Mouse (Mus musculus): ENCODE results near the gene Rbbp4. TPM values are rescaled to one million over a fixed set of nuclear protein-coding genes. Genes with fewer than 3 reads are reported as not detected.

Rbbp4 gene
- polyA plus RNA-seq, 1 experiment from 2014 or later, result 430 TPM

DNA sequence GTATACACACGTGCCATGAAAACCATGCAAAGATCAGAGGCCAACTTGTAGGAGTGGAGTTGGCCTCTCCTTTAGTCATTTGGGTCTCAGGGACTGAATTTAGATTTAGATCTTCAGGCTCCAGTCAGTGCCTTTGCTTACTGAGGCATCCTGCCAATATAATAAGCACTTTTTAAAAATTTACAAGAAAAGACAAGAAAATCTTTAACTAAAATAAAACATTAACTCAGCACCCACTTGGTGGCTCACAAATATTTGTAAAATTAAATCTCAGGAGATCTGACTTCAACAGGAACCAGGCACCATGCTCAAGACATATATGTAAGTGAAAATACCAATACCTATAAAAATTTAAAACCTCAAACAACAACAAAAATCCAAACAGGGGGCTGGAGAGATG, 14.3 kb downstream of the Rbbp4 start:
- H3K36me3 ChIP-seq, result peaks cover 94% of the 10 kb centered on the region
- no peaks in the 10 kb centered on the region for H3K27me3 ChIP-seq
- H3K9me3 ChIP-seq (replicated peaks), result no peaks in the 10 kb centered on the region
- no peak for ATAC-seq (replicated peaks; ENCODE audit: low FRiP score)
- H3K4me3 ChIP-seq (replicated peaks), result no peak overlapping the region
- WGBS, result 73% methylated on average over 1 of the region's 1 CpGs
- no peak overlapping the region for H3K4me2 ChIP-seq
- no peak overlapping the region for H3K27ac ChIP-seq
- H3K4me1 ChIP-seq, result no peaks in the 10 kb centered on the region
- no peak overlapping the region for H3K9ac ChIP-seq

DNA sequence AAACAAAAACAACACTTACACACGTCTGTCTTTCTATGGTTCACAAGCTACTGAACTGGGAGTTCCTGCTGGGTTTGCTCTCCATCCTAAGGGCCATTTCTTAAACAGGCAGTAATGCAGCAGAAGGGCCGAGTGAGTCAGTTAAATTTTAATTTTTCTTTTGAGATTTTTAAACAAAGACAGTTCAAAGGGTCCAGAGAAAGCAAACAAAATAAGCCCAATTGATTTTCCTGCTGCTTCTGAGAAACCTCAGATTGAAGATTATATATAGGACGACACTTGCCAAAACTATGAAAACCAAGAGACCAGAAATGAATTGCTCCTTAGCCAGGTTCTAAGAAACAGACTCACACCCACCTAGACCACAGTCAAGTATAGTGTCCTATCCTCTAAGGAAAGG, 21.3 kb downstream of the Rbbp4 start:
- no peaks in the 10 kb centered on the region for H3K4me1 ChIP-seq
- H3K4me3 ChIP-seq (replicated peaks), result no peak overlapping the region
- H3K27ac ChIP-seq, result no peak overlapping the region
- ATAC-seq (replicated peaks; ENCODE audit: low FRiP score), result no peak
- 82% methylated on average over 3 of the region's 3 CpGs for WGBS
- no peak overlapping the region for H3K9ac ChIP-seq
- H3K27me3 ChIP-seq, result no peaks in the 10 kb centered on the region
- H3K36me3 ChIP-seq, result peaks cover 97% of the 10 kb centered on the region
- H3K4me2 ChIP-seq, result no peak overlapping the region
- no peaks in the 10 kb centered on the region for H3K9me3 ChIP-seq (replicated peaks)

DNA sequence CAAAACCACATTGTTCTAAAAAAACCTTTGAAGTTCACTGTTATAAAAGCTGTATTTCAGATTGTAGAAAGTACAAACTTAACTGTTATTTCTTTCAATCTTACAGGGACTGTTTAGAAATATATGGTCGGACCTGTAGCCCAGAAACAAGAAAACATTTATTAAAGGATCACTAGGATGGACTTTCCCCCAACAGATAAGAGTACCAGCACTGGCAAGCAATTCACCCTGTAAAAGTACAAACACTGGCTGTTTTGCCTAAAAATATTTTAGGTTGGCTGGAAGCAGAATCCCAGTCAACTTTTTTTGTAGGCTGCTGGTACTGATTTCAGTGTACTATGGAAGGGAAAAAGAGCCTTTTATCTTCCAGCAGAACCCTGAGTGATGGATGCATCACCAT, 27.2 kb downstream of the Rbbp4 start:
- 92% methylated on average over 1 of the region's 1 CpGs for WGBS
- Histone ChIP-seq H3K4me1 (0 out of 2 replicates have a peak, but pooled peaks cover 2% of the 10 kb centered on the region), H3K27me3 (no peaks in the 10 kb centered on the region), H3K4me2 (no peak overlapping the region), H3K9me3 (replicated peaks) (no peaks in the 10 kb centered on the region), H3K9ac (no peak overlapping the region), H3K4me3 (replicated peaks) (no peak overlapping the region), H3K36me3 (peaks cover 75% of the 10 kb centered on the region), H3K27ac (no peak overlapping the region)
- no peak for ATAC-seq (replicated peaks; ENCODE audit: low FRiP score)

DNA sequence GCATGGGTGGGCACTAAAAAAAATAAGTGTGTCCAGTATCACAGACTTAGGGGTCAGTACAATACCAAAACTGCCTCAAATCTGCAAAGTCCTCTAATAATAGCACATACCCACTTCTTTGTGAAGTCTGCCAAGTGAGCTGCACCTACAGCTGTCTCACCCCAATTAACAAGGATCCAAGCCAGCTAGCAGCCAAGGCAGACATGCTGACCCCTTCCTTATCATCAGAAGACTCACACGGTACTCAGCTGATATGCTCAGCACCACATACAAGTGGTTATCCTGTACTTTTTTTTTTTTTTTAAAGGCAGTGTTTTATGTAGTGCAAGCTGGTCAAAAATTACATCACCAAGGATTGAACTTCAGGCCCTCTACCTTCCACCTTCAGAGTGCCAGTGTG, 30.9 kb downstream of the Rbbp4 start:
- H3K4me1 ChIP-seq, result peaks cover 4% of the 10 kb centered on the region; the same call in 1 of the 2 replicates

DNA sequence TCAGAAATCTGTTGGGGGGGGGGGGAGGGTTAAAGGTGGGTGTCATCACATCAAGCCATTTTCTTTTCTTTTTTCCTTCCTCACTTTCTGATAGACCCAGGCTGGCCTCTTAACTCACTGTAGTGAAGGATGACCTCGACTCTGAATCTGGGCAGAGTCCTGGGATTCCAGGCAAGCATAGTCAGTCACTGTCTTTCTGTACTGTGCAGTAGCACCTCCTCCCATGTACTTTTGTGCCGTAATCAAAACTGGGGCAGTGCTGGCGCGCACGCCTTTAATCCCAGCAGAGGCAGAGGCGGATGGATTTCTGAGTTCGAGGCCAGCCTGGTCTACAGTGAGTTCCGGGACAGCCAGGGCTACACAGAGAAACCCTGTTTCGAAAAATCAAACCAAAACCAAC, 31.4 kb downstream of the Rbbp4 start:
- no peak for ATAC-seq (replicated peaks; ENCODE audit: low FRiP score)
- peaks cover 7% of the 10 kb centered on the region; the same call in 1 of the 2 replicates for H3K4me1 ChIP-seq
- H3K4me3 ChIP-seq (replicated peaks), result no peak overlapping the region
- H3K27me3 ChIP-seq, result no peaks in the 10 kb centered on the region
- 80% methylated on average over 9 of the region's 9 CpGs for WGBS
- H3K9ac ChIP-seq, result no peak overlapping the region
- no peak overlapping the region for H3K4me2 ChIP-seq
- H3K36me3 ChIP-seq, result peaks cover 35% of the 10 kb centered on the region
- H3K27ac ChIP-seq, result 0 out of 2 replicates have a peak overlapping the region, but pooled peaks have one; percentile 9
- H3K9me3 ChIP-seq (replicated peaks), result peaks cover 4% of the 10 kb centered on the region; the same call in 1 of the 2 replicates

More for the DNA sequence above, 30.9 kb downstream of the Rbbp4 start:
- Histone ChIP-seq H3K9ac (no peak overlapping the region), H3K4me3 (replicated peaks) (no peak overlapping the region), H3K27me3 (no peaks in the 10 kb centered on the region), H3K36me3 (peaks cover 39% of the 10 kb centered on the region), H3K9me3 (replicated peaks) (peaks cover 4% of the 10 kb centered on the region; the same call in 1 of the 2 replicates), H3K27ac (no peak overlapping the region), H3K4me2 (no peak overlapping the region)
- ATAC-seq (replicated peaks; ENCODE audit: low FRiP score), result no peak
- 68% methylated on average over 1 of the region's 1 CpGs for WGBS

DNA sequence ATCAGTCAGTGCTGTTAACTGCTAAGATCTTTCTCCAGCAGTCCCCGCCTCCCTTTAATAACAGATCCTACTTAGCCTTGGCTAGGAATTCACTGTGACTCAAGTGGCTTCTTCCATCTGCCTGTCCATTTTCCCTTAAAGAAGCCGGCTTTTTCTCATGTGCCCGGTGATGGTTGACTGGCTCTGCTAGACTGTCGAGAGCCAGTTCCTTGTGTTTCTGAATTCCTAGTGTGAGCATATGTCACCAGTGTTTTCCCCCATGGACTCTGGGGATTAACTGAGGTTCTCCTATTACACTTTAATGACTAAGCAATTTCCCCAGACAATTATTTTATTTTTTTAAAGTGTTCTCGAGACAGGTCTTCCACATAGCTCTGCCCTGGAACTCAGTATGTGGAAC, 31.8 kb downstream of the Rbbp4 start:
- H3K27ac ChIP-seq, result no peak overlapping the region

DNA sequence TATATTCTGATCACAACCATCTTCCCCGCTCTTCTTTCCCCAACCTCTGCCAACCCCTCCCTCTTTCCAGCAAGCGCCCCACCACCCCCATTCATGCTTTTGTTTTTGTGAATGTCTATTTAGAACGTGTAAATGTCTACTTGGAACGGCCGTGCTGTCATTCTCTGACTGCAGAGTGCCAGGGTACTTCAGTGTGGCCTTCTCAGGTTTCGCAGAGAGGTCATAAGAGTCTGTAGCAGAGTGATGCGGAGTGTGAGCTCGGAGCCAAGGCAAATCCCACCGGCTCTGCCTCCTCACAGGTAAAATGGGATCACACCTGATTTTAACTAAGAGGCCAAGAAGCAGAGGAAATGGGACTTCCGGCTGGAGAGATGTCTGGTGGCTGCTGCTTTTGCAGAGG, 36.0 kb downstream of the Rbbp4 start:
- H3K36me3 ChIP-seq, result no peaks in the 10 kb centered on the region; the same call in 1 of the 2 replicates
- no peak overlapping the region for H3K4me3 ChIP-seq (replicated peaks)
- no peak overlapping the region for H3K4me2 ChIP-seq
- no peak overlapping the region for H3K9ac ChIP-seq
- no peaks in the 10 kb centered on the region for H3K27me3 ChIP-seq
- no peak for ATAC-seq (replicated peaks; ENCODE audit: low FRiP score)
- H3K27ac ChIP-seq, result no peak overlapping the region
- WGBS, result 32% methylated on average over 10 of the region's 10 CpGs
- H3K9me3 ChIP-seq (replicated peaks), result peaks cover 4% of the 10 kb centered on the region; the same call in 1 of the 2 replicates
- H3K4me1 ChIP-seq, result peaks cover 7% of the 10 kb centered on the region; the same call in 1 of the 2 replicates

More for the DNA sequence above, 31.8 kb downstream of the Rbbp4 start:
- 49% methylated on average over 5 of the region's 5 CpGs for WGBS
- no peak overlapping the region for H3K4me2 ChIP-seq
- no peak overlapping the region for H3K9ac ChIP-seq
- peaks cover 4% of the 10 kb centered on the region; the same call in 1 of the 2 replicates for H3K9me3 ChIP-seq (replicated peaks)
- peaks cover 7% of the 10 kb centered on the region; the same call in 1 of the 2 replicates for H3K4me1 ChIP-seq
- H3K4me3 ChIP-seq (replicated peaks), result no peak overlapping the region
- H3K27me3 ChIP-seq, result no peaks in the 10 kb centered on the region
- peaks cover 30% of the 10 kb centered on the region for H3K36me3 ChIP-seq
- no peak for ATAC-seq (replicated peaks; ENCODE audit: low FRiP score)

DNA sequence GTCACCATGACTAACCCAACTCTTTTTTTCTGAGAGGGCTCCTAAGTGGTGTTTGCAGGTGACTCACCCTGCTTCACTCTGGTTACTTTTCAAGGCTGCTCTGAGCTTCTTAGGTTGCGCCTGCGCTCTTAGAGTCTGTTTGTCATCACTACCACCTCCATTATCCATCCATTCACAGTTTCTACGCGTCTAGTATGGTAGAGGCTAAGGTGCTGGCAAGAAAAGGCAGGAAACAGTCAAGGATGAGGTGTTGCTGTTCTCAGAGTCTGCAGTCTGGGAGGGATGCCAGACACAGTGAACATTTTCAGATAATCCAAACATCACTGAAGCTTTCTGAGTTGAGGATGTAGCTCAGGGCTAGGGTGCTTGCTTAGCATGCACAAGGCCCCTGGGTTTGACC, 37.4 kb downstream of the Rbbp4 start:
- Histone ChIP-seq H3K36me3 (no peaks in the 10 kb centered on the region; the same call in 1 of the 2 replicates), H3K4me3 (replicated peaks) (no peak overlapping the region), H3K4me2 (no peak overlapping the region), H3K27me3 (no peaks in the 10 kb centered on the region), H3K9ac (no peak overlapping the region), H3K4me1 (peaks cover 17% of the 10 kb centered on the region), H3K9me3 (replicated peaks) (peaks cover 4% of the 10 kb centered on the region; the same call in 1 of the 2 replicates), H3K27ac (no peak overlapping the region)
- WGBS, result 88% methylated on average over 4 of the region's 4 CpGs
- no peak for ATAC-seq (replicated peaks; ENCODE audit: low FRiP score)

DNA sequence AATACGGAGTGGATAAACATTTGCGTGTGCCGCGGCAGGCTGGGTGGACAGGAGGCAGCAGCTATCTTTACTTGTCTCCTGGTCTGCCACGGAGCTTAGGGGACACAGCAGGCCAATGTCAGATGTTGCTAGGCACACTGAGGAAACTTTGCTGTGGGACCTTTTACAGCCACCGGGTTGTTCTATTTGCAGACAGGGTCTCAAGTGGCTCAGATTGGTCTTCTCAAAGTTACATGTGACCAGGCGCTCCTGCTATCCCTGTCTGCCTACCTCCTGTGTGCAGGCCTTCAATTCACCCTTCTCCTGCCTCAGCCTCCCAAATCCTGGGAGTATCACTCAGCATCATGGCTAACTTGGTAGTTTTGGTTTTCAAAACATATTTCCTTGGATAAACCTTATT, 39.1 kb downstream of the Rbbp4 start:
- no peak for ATAC-seq (replicated peaks; ENCODE audit: low FRiP score)
- Histone ChIP-seq H3K27ac (no peak overlapping the region), H3K4me3 (replicated peaks) (no peak overlapping the region), H3K4me1 (peaks cover 17% of the 10 kb centered on the region), H3K4me2 (no peak overlapping the region), H3K27me3 (no peaks in the 10 kb centered on the region), H3K9me3 (replicated peaks) (0 out of 2 replicates have a peak, but pooled peaks cover 4% of the 10 kb centered on the region), H3K9ac (no peak overlapping the region), H3K36me3 (no peaks in the 10 kb centered on the region; the same call in 1 of the 2 replicates)
- 91% methylated on average over 7 of the region's 7 CpGs for WGBS

DNA sequence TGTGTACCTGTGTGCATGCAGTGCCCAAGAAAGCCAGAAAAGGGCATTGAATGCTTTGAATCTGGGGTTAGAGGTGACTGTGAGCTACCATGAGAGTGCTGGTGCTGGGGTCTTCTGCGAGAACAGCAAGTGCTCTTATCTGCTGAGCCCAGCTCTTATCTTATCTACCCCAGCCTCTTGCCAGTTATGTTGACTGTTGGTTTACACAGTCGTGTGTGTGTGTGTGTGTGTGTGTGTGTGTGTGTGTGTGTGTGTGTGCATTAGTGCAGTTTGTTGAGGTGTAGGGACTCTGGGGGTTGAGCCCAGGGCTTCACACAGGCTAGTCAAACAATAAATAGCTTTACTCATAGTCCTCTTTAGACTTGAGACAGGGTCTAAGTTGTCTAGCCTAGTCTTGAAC, 40.0 kb downstream of the Rbbp4 start:
- no peaks in the 10 kb centered on the region for H3K27me3 ChIP-seq
- no peak overlapping the region for H3K9ac ChIP-seq
- no peaks in the 10 kb centered on the region for H3K9me3 ChIP-seq (replicated peaks)
- 68% methylated on average over 2 of the region's 2 CpGs for WGBS
- H3K4me2 ChIP-seq, result no peak overlapping the region
- no peak for ATAC-seq (replicated peaks; ENCODE audit: low FRiP score)
- H3K4me1 ChIP-seq, result peaks cover 17% of the 10 kb centered on the region
- H3K36me3 ChIP-seq, result no peaks in the 10 kb centered on the region
- no peak overlapping the region for H3K27ac ChIP-seq
- no peak overlapping the region for H3K4me3 ChIP-seq (replicated peaks)

DNA sequence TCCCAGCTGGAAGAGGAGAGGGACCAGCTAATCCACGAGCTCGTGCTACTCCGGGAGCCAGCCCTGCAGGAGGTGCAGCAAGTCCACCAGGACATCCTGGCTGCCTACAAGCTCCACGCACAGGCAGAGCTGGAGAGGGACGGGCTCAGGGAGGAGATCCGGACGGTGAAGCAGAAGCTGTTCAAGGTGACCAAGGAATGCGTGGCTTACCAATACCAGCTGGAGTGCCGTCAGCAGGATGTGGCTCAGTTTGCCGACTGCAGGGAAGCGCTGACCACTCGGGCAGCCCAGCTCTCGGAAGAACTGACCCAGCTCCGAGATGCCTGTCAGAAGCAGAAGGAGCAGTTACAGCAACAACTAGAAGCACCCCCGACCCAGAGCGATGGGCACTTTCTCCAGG, 41.5 kb downstream of the Rbbp4 start:
- Histone ChIP-seq H3K4me1 (peaks cover 12% of the 10 kb centered on the region), H3K27ac (no peak overlapping the region), H3K9ac (no peak overlapping the region), H3K27me3 (0 out of 2 replicates have a peak, but pooled peaks cover 1% of the 10 kb centered on the region), H3K4me2 (peak overlapping the region; percentile 40), H3K4me3 (replicated peaks) (peak overlapping the region; percentile 10; the same call in 1 of the 2 replicates), H3K9me3 (replicated peaks) (no peaks in the 10 kb centered on the region), H3K36me3 (no peaks in the 10 kb centered on the region)
- ATAC-seq (replicated peaks; ENCODE audit: low FRiP score), result 0 out of 2 replicates have a peak, but pooled peaks have one; percentile 22
- 38% methylated on average over 16 of the region's 16 CpGs for WGBS

DNA sequence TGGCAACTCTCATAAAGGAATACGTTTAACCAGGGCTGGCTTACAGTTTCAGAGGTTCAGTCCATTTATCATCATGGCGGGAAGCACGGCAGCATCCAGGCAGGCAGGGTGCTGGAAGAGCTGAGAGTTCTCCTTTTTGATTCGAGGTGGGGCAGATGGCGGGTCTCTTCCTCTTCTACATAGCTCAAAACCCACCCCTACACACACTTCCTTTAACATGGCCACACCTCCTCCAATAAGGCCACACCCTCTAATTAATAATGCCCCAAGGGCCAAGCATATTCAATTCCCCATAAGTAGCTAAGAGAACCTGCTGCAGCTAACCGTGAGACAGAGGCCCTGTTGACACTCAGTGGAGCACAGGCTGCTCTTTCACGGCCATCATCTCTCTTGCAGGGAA, 42.3 kb downstream of the Rbbp4 start:
- H3K27me3 ChIP-seq, result 0 out of 2 replicates have a peak, but pooled peaks cover 4% of the 10 kb centered on the region
- H3K4me3 ChIP-seq (replicated peaks), result no peak overlapping the region
- H3K9me3 ChIP-seq (replicated peaks), result no peaks in the 10 kb centered on the region
- H3K9ac ChIP-seq, result no peak overlapping the region
- H3K36me3 ChIP-seq, result no peaks in the 10 kb centered on the region
- peaks cover 21% of the 10 kb centered on the region for H3K4me1 ChIP-seq
- 59% methylated on average over 7 of the region's 7 CpGs for WGBS
- ATAC-seq (replicated peaks; ENCODE audit: low FRiP score), result no peak
- peak overlapping the region; percentile 40; the same call in 1 of the 2 replicates for H3K4me2 ChIP-seq
- no peak overlapping the region for H3K27ac ChIP-seq

DNA sequence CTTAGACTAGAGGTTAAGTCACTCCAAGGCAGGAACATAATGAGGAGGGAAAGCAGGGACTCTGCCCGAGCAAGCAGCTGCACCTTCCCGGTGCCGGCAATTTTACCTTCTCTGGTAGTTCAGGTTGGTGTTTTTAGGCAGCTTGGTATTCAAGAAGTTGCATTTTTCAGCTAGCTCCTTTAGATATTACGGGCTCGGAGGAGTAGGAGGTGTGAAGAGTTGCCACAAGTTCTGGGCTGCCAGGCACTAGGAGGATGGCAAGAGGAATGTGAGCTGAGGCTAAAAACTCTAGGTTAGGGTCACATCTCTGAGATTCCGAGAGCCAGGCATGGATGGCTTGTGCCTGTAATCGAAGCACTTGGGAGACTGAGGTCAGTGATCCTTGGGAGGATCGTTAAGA, 45.5 kb downstream of the Rbbp4 start:
- Histone ChIP-seq H3K4me2 (no peak overlapping the region), H3K9ac (no peak overlapping the region), H3K4me1 (peaks cover 40% of the 10 kb centered on the region), H3K4me3 (replicated peaks) (no peak overlapping the region), H3K27me3 (peaks cover 20% of the 10 kb centered on the region), H3K36me3 (no peaks in the 10 kb centered on the region), H3K27ac (no peak overlapping the region), H3K9me3 (replicated peaks) (no peaks in the 10 kb centered on the region; the same call in 1 of the 2 replicates)
- 77% methylated on average over 8 of the region's 8 CpGs for WGBS
- no peak for ATAC-seq (replicated peaks; ENCODE audit: low FRiP score)
